Mouse (Mus musculus) midbrain, embryonic 11.5 days (tissue): Measurements from ENCODE around the gene Stpg1. TPM values are rescaled to one million over a fixed set of nuclear protein-coding genes. Genes with fewer than 3 reads are reported as not detected.

Experiments
- ATAC-seq: fragments of 200-750 bp; cut with Nextera tagmentation; 2 replicates; pipeline ENCODE4 v1.8.0; 2017; ENCODE audit warnings: moderate TSS enrichment, moderate library complexity; ENCODE audit not compliant: low FRiP score
- DNase-seq: peaks from one replicate; pipeline ENCODE4 v3.0.0; 2015; ENCODE audit warnings: low spot score; ENCODE audit errors: missing footprints
- H3K27ac ChIP-seq: fragments of 300-500 bp; sonication (generic); 2 replicates; pipeline ENCODE4 v1.5.1; 2014; ENCODE audit warnings: low read depth, low read length
- H3K27me3 ChIP-seq: fragments of 300-500 bp; sonication (generic); 2 replicates; pipeline ENCODE4 v1.6.1; 2014; ENCODE audit warnings: mild to moderate bottlenecking, low read length, moderate library complexity, mixed read lengths; ENCODE audit not compliant: control insufficient read depth, insufficient read depth
- H3K36me3 ChIP-seq: fragments of 300-500 bp; sonication (generic); 2 replicates; pipeline ENCODE4 v1.6.1; 2014; ENCODE audit warnings: mild to moderate bottlenecking, low read length, moderate library complexity, mixed read lengths; ENCODE audit not compliant: control insufficient read depth, insufficient read depth
- H3K4me1 ChIP-seq: fragments of 300-500 bp; sonication (generic); 2 replicates; pipeline ENCODE4 v1.6.1; 2014; ENCODE audit warnings: low read length; ENCODE audit not compliant: control insufficient read depth, insufficient read depth
- H3K4me2 ChIP-seq: fragments of 300-500 bp; sonication (generic); 2 replicates; pipeline ENCODE4 v1.6.1; 2014; ENCODE audit warnings: mild to moderate bottlenecking, moderate library complexity
- H3K4me3 ChIP-seq: fragments of 300-500 bp; sonication (generic); 2 replicates; pipeline ENCODE4 v1.5.1; 2014; ENCODE audit warnings: low read depth, low read length
- H3K9ac ChIP-seq: fragments of 300-500 bp; sonication (generic); 2 replicates; pipeline ENCODE4 v1.6.1; 2014; ENCODE audit warnings: low read length
- H3K9me3 ChIP-seq: fragments of 300-500 bp; sonication (generic); 2 replicates; pipeline ENCODE4 v1.6.1; 2016; ENCODE audit warnings: low read length; ENCODE audit not compliant: control insufficient read depth
- WGBS: fragments of 180-500 bp; shearing (Covaris S2); extraction: QIAGEN DNeasy Blood & Tissue Kit; methylation state at CpG from one replicate; pipeline ENCODE4 v1.1.7; 2014; 5-methylcytosine and 5-hydroxymethylcytosine counted together
- polyA plus RNA-seq: library from polyadenylated mRNA; unstranded; fragments of >200 nt; fragmentation: Nextera tagmentation; extraction: Ambion mirVana; gene quantifications from 2 replicates; pipeline ENCODE4 v1.2.1, GENCODE M21; 2014

Gene Stpg1
- polyA plus RNA-seq, 1 experiment from 2014 or later, result 0.53 TPM

DNA sequence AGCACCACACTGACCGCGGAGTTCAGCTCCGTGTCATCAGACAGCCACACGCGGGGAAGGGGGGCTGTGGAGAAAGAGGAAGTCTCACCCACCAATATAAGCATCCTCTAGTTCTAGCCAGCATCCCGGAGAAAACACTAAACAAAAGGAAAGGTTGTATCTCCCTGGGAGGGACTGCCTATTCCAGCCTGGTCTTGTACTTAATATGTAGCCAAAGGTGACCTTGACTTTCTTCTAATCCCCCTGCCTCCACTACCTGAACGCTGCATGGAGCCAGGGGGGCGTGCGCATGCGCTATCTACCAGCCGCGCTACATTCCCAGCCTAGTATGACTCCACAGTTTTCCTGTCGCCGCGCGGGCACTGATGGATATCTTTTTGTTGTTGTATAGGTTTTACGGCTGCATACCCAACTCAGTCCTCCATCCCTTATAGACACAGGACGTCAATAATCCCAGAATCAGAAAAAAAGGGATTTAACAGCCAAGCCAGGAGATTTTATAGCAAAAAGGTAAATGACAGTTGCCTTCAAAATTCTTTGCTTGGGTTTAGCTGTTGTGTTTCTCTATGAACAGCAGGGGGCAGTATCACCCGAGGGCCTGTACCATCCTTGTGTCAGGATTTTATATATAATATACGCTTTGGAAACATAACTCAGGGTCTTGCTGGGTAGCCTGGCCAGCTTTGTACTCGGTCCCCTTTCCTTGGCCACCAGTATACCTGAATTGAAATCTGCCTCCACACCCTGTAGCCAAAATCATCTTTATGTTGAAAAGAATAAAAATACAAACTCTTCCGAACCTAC is 13.2 kb downstream of the Stpg1 start:
- H3K4me2 ChIP-seq, result peak overlapping the region; percentile 38
- H3K27ac ChIP-seq, result no peak overlapping the region
- ATAC-seq, result no peak
- no peaks in the 10 kb centered on the region for H3K27me3 ChIP-seq
- no peak overlapping the region; the same call in 1 of the 2 replicates for H3K9ac ChIP-seq
- H3K4me3 ChIP-seq, result 0 out of 2 replicates have a peak overlapping the region, but pooled peaks have one; percentile 14
- no peaks in the 10 kb centered on the region for H3K9me3 ChIP-seq
- DNase-seq, result peak; percentile 91
- 18% methylated on average over 22 of the region's 22 CpGs for WGBS
- H3K36me3 ChIP-seq, result no peaks in the 10 kb centered on the region
- H3K4me1 ChIP-seq, result peaks cover 2% of the 10 kb centered on the region; the same call in 1 of the 2 replicates

DNA sequence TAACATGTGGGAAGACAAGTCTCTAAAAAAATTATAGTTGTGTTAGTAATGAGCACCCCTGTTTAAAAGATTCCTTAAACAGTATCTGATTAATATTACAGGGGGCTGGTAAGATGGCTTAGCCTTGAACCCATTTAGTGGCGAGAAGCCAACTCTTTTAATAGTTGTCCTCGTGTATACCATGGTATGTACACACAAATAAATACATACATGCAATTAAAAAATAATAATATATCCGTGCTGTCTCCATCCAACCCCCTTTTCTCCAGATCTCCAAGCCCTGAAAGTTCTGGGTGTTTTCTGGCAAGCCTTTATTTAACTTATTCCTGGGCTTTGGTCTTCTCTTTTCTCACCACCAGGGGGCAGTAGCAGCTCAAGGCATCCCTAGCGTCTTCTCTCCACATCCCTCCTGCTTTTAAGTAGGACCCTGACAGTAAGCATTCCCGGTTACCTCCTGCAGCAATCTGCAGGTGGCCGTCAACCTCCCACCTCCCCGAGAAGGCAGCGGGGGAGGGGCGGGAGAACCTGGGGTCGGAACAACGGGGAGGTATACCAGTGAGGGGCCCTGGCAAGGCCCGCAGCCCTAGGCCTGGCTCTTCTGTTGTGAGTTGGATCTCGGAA is 13.9 kb downstream of the Stpg1 start:
- Histone ChIP-seq H3K27ac (no peak overlapping the region), H3K9ac (0 out of 2 replicates have a peak overlapping the region, but pooled peaks have one; percentile 44), H3K27me3 (no peaks in the 10 kb centered on the region), H3K4me3 (no peak overlapping the region), H3K36me3 (no peaks in the 10 kb centered on the region), H3K4me1 (peaks cover 2% of the 10 kb centered on the region; the same call in 1 of the 2 replicates), H3K4me2 (peak overlapping the region; percentile 37), H3K9me3 (no peaks in the 10 kb centered on the region)
- DNase-seq (peak; percentile 99), ATAC-seq (0 out of 2 replicates have a peak, but pooled peaks have one; percentile 48)
- 16% methylated on average over 13 of the region's 13 CpGs for WGBS

- ATAC-seq (no peak), DNase-seq (no peak)
- peaks cover 2% of the 10 kb centered on the region; the same call in 1 of the 2 replicates for H3K4me1 ChIP-seq
- 65% methylated on average over 12 of the region's 12 CpGs for WGBS
- no peaks in the 10 kb centered on the region for H3K27me3 ChIP-seq
- H3K27ac ChIP-seq, result no peak overlapping the region
- no peak overlapping the region for H3K9ac ChIP-seq
- no peaks in the 10 kb centered on the region for H3K9me3 ChIP-seq
- H3K4me3 ChIP-seq, result no peak overlapping the region
- no peaks in the 10 kb centered on the region for H3K36me3 ChIP-seq
- H3K4me2 ChIP-seq, result no peak overlapping the region
These were observed 14.9 kb downstream of the Stpg1 start for GRCm38 (mm10) chr4:135509515-135509914.

DNA sequence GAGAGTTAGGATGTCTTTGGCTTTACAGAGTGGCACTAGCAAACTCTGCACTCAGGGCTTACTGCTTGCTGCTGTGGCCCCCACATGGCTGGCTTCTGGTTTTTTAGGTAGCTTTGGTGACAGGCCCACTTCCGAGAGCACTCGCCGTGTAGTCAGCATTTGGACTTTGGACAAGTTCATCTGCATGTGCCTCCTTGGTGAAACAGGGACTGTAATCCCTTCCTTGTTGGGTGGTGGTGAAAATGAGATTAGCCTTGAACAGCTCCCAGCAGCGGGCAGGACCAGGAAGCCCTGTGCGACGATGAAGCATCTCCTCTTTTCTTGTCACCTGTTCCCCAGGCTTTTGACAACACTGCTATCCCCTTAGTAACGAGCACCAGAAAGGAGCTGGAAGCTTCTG is 19.3 kb downstream of the Stpg1 start:
- no peak overlapping the region for H3K27ac ChIP-seq
- H3K36me3 ChIP-seq, result no peaks in the 10 kb centered on the region
- WGBS, result 82% methylated on average over 7 of the region's 7 CpGs
- no peak overlapping the region for H3K9ac ChIP-seq
- no peak overlapping the region for H3K4me3 ChIP-seq
- no peak overlapping the region for H3K4me2 ChIP-seq
- ATAC-seq, result no peak
- H3K27me3 ChIP-seq, result no peaks in the 10 kb centered on the region
- no peaks in the 10 kb centered on the region for H3K9me3 ChIP-seq
- DNase-seq, result no peak
- no peaks in the 10 kb centered on the region for H3K4me1 ChIP-seq

DNA sequence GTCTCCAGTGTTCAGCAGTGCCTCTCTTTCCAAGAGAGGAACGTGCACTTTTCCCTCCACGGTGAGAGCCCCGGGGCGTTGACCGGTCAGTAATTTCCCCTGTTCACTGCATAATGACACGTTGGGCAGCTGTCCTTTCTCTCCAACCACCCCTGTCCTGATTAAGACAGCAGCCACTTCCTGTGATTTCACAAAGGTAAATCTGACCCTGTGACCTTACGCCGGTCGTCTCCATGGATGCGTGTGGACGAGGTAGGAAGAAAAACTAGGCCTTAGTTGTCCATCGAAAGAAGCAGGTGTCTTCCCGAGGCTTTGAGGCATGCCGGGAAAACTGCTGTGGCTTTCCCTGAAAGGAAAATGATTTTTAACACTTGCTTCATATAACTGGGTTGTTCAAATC is 20.3 kb downstream of the Stpg1 start:
- peak overlapping the region; percentile 9; the same call in 1 of the 2 replicates for H3K9ac ChIP-seq
- H3K4me3 ChIP-seq, result no peak overlapping the region
- H3K4me1 ChIP-seq, result no peaks in the 10 kb centered on the region
- ATAC-seq, result no peak
- 69% methylated on average over 14 of the region's 14 CpGs for WGBS
- no peaks in the 10 kb centered on the region for H3K36me3 ChIP-seq
- no peaks in the 10 kb centered on the region for H3K27me3 ChIP-seq
- DNase-seq, result no peak
- H3K4me2 ChIP-seq, result no peak overlapping the region
- no peak overlapping the region for H3K27ac ChIP-seq
- H3K9me3 ChIP-seq, result no peaks in the 10 kb centered on the region

DNA sequence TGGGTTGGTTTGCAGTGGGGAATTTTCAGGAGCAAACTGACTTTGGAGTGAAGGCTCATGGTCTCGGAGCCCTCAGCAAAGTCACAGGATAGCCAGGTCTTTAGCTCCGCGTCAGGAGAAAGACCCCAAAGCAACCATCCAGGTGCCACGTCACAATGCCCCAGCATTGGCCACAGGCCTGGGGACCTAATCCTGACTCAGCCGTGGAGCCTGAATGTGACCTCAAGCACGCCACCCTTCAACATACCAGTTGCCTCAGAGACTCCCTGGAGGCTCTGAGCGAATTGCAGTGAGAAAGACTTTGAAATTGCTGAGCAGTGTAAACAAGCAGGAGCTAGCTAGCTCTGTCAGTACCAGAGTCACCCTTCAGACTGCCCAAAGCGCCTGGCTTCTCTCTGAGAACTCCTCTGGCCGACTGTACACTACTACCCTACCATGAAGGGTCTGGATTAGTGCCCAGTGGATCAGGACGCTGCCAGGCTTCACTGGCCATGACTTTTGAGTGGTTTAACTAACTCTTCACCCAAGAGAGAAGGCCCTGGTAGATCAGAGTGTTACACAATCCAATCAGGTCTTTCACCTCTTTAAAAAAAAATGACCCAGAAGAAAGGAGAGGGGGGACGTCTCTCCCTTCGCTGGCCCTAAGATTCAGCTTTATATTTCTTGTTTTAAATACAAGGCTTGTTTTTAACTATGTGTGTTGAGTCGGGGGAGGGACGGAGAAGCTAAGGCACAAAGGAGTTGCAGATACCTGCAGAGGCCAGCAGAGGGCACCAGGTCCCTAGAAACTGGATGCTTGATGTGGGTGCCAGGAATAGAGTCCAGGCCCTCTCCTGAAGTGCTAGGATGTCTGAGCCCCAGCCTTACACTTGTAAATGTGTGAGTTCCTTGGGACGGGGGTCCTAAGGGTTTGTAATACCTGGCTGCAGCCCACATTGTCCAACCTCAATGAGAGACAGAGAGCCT is 22.0 kb downstream of the Stpg1 start:
- H3K9me3 ChIP-seq, result no peaks in the 10 kb centered on the region
- ATAC-seq (no peak), DNase-seq (peak; percentile 92)
- H3K4me2 ChIP-seq, result no peak overlapping the region
- 0 out of 2 replicates have a peak, but pooled peaks cover 2% of the 10 kb centered on the region for H3K27me3 ChIP-seq
- H3K4me1 ChIP-seq, result no peaks in the 10 kb centered on the region
- no peaks in the 10 kb centered on the region for H3K36me3 ChIP-seq
- no peak overlapping the region for H3K27ac ChIP-seq
- no peak overlapping the region for H3K9ac ChIP-seq
- 49% methylated on average over 15 of the region's 15 CpGs for WGBS
- H3K4me3 ChIP-seq, result no peak overlapping the region

GRCm38 (mm10) chr4:135518135-135518534 is 23.5 kb downstream of the Stpg1 start:
- H3K27ac ChIP-seq, result no peak overlapping the region
- no peak overlapping the region for H3K9ac ChIP-seq
- no peak for DNase-seq
- H3K27me3 ChIP-seq, result 0 out of 2 replicates have a peak, but pooled peaks cover 6% of the 10 kb centered on the region
- no peaks in the 10 kb centered on the region for H3K4me1 ChIP-seq
- no peak for ATAC-seq
- no peak overlapping the region for H3K4me2 ChIP-seq
- H3K4me3 ChIP-seq, result no peak overlapping the region
- WGBS, result 86% methylated on average over 12 of the region's 12 CpGs
- no peaks in the 10 kb centered on the region for H3K9me3 ChIP-seq
- no peaks in the 10 kb centered on the region for H3K36me3 ChIP-seq

GRCm38 (mm10) chr4:135520421-135520820 is 25.8 kb downstream of the Stpg1 start:
- DNase-seq (no peak), ATAC-seq (no peak)
- no peak overlapping the region for H3K4me3 ChIP-seq
- H3K9me3 ChIP-seq, result no peaks in the 10 kb centered on the region
- no peaks in the 10 kb centered on the region for H3K36me3 ChIP-seq
- no peak overlapping the region for H3K27ac ChIP-seq
- no peak overlapping the region for H3K9ac ChIP-seq
- no peak overlapping the region for H3K4me2 ChIP-seq
- 83% methylated on average over 9 of the region's 9 CpGs for WGBS
- peaks cover 15% of the 10 kb centered on the region for H3K4me1 ChIP-seq
- H3K27me3 ChIP-seq, result peaks cover 11% of the 10 kb centered on the region
